Mouse (Mus musculus) olfactory bulb, adult 2 months (tissue): ENCODE data around the gene Bbof1.

ENCODE experiments used
- CTCF ChIP-seq: fragments of 200-500 bp; IDR thresholded peaks from 2 replicates; pipeline ENCODE4 v1.5.1; 2012; ENCODE audit warnings: low read depth, mild to moderate bottlenecking, low read length, moderate library complexity; ENCODE audit not compliant: insufficient read depth
- POLR2A ChIP-seq: fragments of 200-500 bp; IDR thresholded peaks from 2 replicates; pipeline ENCODE4 v1.6.1; 2012; ENCODE audit warnings: mild to moderate bottlenecking, low read depth, low read length, moderate library complexity; ENCODE audit not compliant: insufficient read depth

DNA sequence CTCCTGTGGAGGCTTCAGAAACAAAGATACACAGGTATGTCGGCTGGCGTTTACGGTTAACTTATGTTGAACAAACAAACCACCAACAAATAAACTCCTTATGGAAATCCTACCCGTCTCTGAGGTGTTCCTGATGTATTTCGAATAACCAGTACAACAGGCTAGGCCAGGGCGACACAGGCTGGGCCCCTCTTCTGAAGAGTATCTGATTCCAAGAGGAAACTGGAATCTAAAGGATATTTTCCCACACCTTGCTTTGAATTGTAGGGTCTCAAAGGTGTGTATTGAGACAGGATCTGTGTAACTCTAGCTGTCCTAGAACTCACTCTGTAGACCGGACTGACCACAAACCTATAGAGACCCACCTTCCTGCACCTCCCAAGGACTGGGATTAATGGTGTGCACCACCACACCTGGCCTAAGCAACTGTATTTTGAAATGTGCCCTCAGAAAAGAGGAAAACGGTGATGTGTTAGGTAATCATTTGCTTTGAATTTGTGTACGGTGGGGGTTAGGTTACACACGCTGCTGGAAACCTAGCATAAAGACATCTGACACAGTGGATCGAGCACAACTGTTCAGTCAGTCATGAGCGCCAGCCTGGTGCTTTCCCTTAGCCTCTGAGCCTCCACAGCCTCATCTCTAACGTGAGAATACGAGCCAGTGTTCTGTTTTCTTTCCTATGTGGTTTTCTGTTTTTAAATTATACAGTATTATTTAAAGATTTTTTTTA is 11.8 kb upstream of the Bbof1 start:
- TF ChIP-seq POLR2A = no peak
- TF ChIP-seq CTCF = no peak
